Mouse (Mus musculus): ENCODE data around the gene Cxcl10.

DNA sequence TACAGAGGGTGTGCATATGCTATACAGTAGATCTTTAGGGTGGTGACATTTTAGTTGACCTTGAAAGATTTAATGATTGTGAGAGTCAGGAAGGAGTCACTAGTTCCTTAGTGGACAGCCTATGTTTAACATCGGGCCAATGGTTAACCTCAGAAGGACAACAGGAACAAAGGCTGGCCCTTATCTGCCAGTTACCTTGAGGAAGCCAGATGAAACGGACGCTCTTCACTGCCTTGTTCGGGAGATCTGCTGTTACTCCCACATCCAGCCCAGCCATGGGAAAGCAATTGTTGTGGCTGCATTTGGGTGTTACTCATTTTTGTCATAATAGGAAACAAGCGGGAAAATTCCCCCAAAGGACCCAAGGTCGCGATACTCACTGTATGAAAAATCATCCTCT, 34.9 kb downstream of the Cxcl10 start:
- TF ChIP-seq SRF (IDR thresholded peaks at IDR 0.05; ENCODE audit: control insufficient read depth, insufficient read length, low read depth) (no peak), POLR2A (IDR thresholded peaks at IDR 0.05; ENCODE audit: insufficient read length, low read depth) (no peak), USF1 (IDR thresholded peaks at IDR 0.05; ENCODE audit: low read depth) (no peak), E2F4 (IDR thresholded peaks at IDR 0.05; ENCODE audit: insufficient read depth) (no peak)

Measured in myocyte (in vitro differentiated cells).